13 mouse cellular contexts compared by ENCODE assay signal in the genomic region with DNA sequence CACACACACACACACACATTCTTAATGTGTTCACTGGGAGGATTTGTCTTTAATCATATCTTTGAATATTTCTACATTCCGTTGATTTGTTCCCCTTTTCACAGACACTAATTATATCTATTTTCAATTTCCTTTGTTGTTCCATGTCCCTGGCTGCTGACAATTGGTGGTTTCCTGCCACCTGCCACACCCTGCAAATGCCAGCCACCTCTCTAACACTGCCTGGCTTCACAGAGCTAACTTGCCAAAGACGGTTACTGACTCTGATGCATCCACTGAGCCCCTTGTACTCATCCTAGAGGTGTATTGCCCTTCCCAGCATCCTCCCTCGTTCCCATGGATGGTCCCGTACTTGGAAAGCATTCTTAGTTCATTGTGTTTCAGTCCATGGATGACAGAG. TPM values are rescaled to one million over a fixed set of nuclear protein-coding genes. Genes with fewer than 3 reads are reported as not detected.
DNase-seq lines count a peak whose midpoint lies in the region; ATAC-seq lines count a peak whose summit lies in the region.
"Had no signal": no experiment of that assay in that cellular context is flagged by ENCODE, and none has a peak within 500 bp of the region (broad histone marks: within the 10 kb centered on the region; RNA-seq: fewer than 3 reads in every experiment).

No protein-coding gene starts in this region.

- 0 out of 2 replicates have a peak, but pooled peaks have one; percentile 43 for ATAC-seq in cerebellum, adult (ENCODE audit: insufficient number of reproducible peaks, low FRiP score, low TSS enrichment)
- no peak for ATAC-seq in midbrain, embryonic 16.5 days
- ATAC-seq: forebrain, embryonic 14.5 days had no signal

- no peak overlapping the region for H3K4me3 ChIP-seq in midbrain, embryonic 16.5 days (ENCODE audit: low read depth, low read length)
- H3K4me3 ChIP-seq: embryonic facial prominence, embryonic 15.5 days had no signal

- H3K4me1 ChIP-seq in midbrain, embryonic 16.5 days (ENCODE audit: control insufficient read depth, insufficient read depth, low read length), result no peaks in the 10 kb centered on the region

- H3K27me3 ChIP-seq in splenic B cell, adult 2 months (ENCODE audit: control insufficient read depth, insufficient read depth, low read length, poor library complexity, severe bottlenecking), result no peaks in the 10 kb centered on the region
- no peaks in the 10 kb centered on the region for H3K27me3 ChIP-seq in midbrain, embryonic 16.5 days (ENCODE audit: control insufficient read depth, insufficient read depth, low read depth, low read length)
- H3K27me3 ChIP-seq: embryonic facial prominence, embryonic 15.5 days had no signal

- no peak overlapping the region for H3K27ac ChIP-seq in midbrain, embryonic 16.5 days (ENCODE audit: low read length)
- H3K27ac ChIP-seq: embryonic facial prominence, embryonic 15.5 days had no signal

- WGBS in midbrain, embryonic 16.5 days, result 70% methylated on average over 4 of the region's 4 CpGs

- no peaks in the 10 kb centered on the region for H3K9me3 ChIP-seq in midbrain, embryonic 16.5 days (replicated peaks; ENCODE audit: control insufficient read depth, low read length, poor library complexity, severe bottlenecking)
- H3K9me3 ChIP-seq: embryonic facial prominence, embryonic 15.5 days had no signal

- H3K36me3 ChIP-seq in splenic B cell, adult 2 months (ENCODE audit: control insufficient read depth, insufficient read depth, low read length, poor library complexity, severe bottlenecking), result no peaks in the 10 kb centered on the region
- H3K36me3 ChIP-seq in midbrain, embryonic 16.5 days (ENCODE audit: control insufficient read depth, insufficient read depth, low read length), result no peaks in the 10 kb centered on the region
- H3K36me3 ChIP-seq: embryonic facial prominence, embryonic 15.5 days had no signal

- DNase-seq in cerebellum, adult 8-10 months, result no peak
- peak; percentile 33 to 56 for DNase-seq in CD8-positive naive resting alpha-beta T cell, adult 2 months (ENCODE audit: low read depth in 2 of 2, low spot score in 2 of 2)
- DNase-seq in cerebellum, postnatal 36 days, result peak; percentile 71 to 74
- DNase-seq in splenic B cell, adult 2 months (ENCODE audit: low read depth, low spot score), result peak; percentile 36
- no peak for DNase-seq in heart, adult 18-20 months
- no peak for DNase-seq in testis, postnatal 10 days (ENCODE audit: low spot score)
- DNase-seq: adrenal gland, postnatal 25 days; gastrocnemius, postnatal 14 days; kidney, postnatal 25 days had no signal

- no peak overlapping the region for H3K9ac ChIP-seq in midbrain, embryonic 16.5 days (ENCODE audit: low read depth, low read length)
- H3K9ac ChIP-seq: embryonic facial prominence, embryonic 15.5 days had no signal

- no peak overlapping the region for H3K4me2 ChIP-seq in midbrain, embryonic 16.5 days (ENCODE audit: low read length)
- H3K4me2 ChIP-seq: embryonic facial prominence, embryonic 15.5 days had no signal

RNA-seq across cellular contexts. Expression of a gene that starts 43.7 kb away (rescaled TPM):
- total RNA-seq in heart, adult 18-20 months (2021), result under 1 TPM; 0.02 to 0.08 TPM
- 8.6 and 10.1 TPM in 2 replicates for polyA plus RNA-seq in midbrain, embryonic 16.5 days (2015; fragmentation: Nextera tagmentation; extraction: Ambion mirVana)

RNA-seq across cellular contexts. Expression of a gene that starts 52.0 kb away (rescaled TPM):
- 10 to 100 TPM; 37.4 to 48.3 TPM for total RNA-seq in heart, adult 18-20 months (2021)
- 46.0 and 50.8 TPM in 2 replicates for polyA plus RNA-seq in midbrain, embryonic 16.5 days (2015; fragmentation: Nextera tagmentation; extraction: Ambion mirVana)

Comparison
In these comparisons a context has a peak if more than half of its experiments do, and no peak if none do; other contexts are left out.
1. DNase-seq: peak in CD8-positive naive resting alpha-beta T cell, adult 2 months (2 of 2), cerebellum, postnatal 36 days (2 of 2) and splenic B cell, adult 2 months (single experiment); none in cerebellum, adult 8-10 months (single experiment), heart, adult 18-20 months (0 of 2) and testis, postnatal 10 days (single experiment).